Mouse (Mus musculus): ENCODE results near the gene Bckdk.

DNA sequence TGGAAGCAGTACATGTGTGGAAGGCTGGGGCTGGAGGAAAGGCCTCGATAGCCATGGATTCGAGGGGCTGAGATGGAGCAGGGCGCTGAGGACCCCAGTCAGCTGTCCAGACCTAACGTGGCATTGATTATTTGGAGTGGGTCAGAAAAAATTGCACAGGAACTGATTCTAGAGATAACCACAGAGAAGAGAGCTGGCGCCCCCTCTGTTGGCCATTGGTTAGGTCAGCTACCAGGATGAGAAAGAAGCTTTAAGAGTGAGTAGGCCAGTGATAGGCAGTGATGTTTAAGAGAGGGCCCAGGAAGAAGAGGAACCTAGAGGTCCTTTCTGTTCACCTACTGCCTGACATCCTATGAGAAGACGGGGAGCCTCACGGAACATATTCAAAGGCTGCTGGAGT, 15.4 kb downstream of the Bckdk start:
- TF ChIP-seq POLR2A (IDR thresholded peaks at IDR 0.05; ENCODE audit: extremely low read depth, insufficient read depth, low read length) (no peak), CTCF (IDR thresholded peaks at IDR 0.05; ENCODE audit: extremely low read depth, insufficient read depth, low read length) (peak; percentile 19; the same call in 1 of the 2 replicates)
